8 mouse cellular contexts compared by ENCODE assay signal in genomic region chr15:82804708-82805639, GRCm38 (mm10). TPM values are rescaled to one million over a fixed set of nuclear protein-coding genes. Genes with fewer than 3 reads are reported as not detected.
DNase-seq lines count a peak whose midpoint lies in the region; ATAC-seq lines count a peak whose summit lies in the region.

No protein-coding gene starts in this region.

- DNase-seq in cerebellum, adult 11 months: peak; percentile 66
- DNase-seq in adrenal gland, adult 8-10 months: peak; percentile 60
- peak; percentile 57 for DNase-seq in embryo, embryonic 11.5 days (ENCODE audit: low read depth, low spot score)
- peak; percentile 79 for DNase-seq in heart, adult 8-10 months (ENCODE audit: low spot score)
- peak; percentile 91 to 94 for DNase-seq in layer of hippocampus, postnatal 10 days (ENCODE audit: low spot score in 2 of 2)
- DNase-seq in spleen, postnatal 10 days (ENCODE audit: low spot score in 2 of 2): peak; percentile 82 to 89

- ATAC-seq in cerebellum, adult (ENCODE audit: insufficient number of reproducible peaks, low FRiP score, low TSS enrichment): no peak
- peak; percentile 76 for ATAC-seq in megakaryocyte, adult 5-6 weeks (ENCODE audit: poor library complexity, severe bottlenecking)

RNA-seq across cellular contexts. Expression of gene Cyp2d26, which starts 10.9 kb away (rescaled TPM):
- total RNA-seq in adrenal gland, adult 8-10 months (2022): under 1 TPM in 2 of 4 experiments, not detected in 2; 0.52 to 0.54 TPM
- not detected for total RNA-seq in heart, adult 8-10 months (2022)
- under 1 TPM in 1 of 2 experiments, not detected in 1; 0.71 TPM for total RNA-seq in layer of hippocampus, postnatal 10 days (2021)
- total RNA-seq in megakaryocyte, adult 5-6 weeks (2015): not detected in 2 replicates
- total RNA-seq in megakaryocyte, adult 5-6 weeks (2017): not detected in 2 replicates

RNA-seq across cellular contexts. Expression of gene Cyp2d40, which starts 41.0 kb away (rescaled TPM):
- total RNA-seq in adrenal gland, adult 8-10 months (2022): not detected
- not detected for total RNA-seq in heart, adult 8-10 months (2022)
- not detected for total RNA-seq in layer of hippocampus, postnatal 10 days (2021)
- not detected in 2 replicates for total RNA-seq in megakaryocyte, adult 5-6 weeks (2015)
- not detected in 2 replicates for total RNA-seq in megakaryocyte, adult 5-6 weeks (2017)
